Mouse (Mus musculus): ENCODE results near the gene Prkar2a.

GRCm38 (mm10) chr9:108787080-108787479 lies 98.0 kb downstream of the Prkar2a start:
- no peak for TF ChIP-seq CTCF (IDR thresholded peaks at IDR 0.05; ENCODE audit: borderline replicate concordance, insufficient read depth, low read length)
- TF ChIP-seq POLR2A (IDR thresholded peaks at IDR 0.05; ENCODE audit: low read depth, low read length), result no peak
